Mouse (Mus musculus): Measurements from ENCODE around the gene Appbp2. TPM values are rescaled to one million over a fixed set of nuclear protein-coding genes. Genes with fewer than 3 reads are reported as not detected.
"Not testable (repeated sequence)": the region's sequence is repeated elsewhere in the genome, so short reads cannot be mapped to it uniquely, and the experiment has no call there.

The Appbp2 gene
- polyA plus RNA-seq, 1 experiment from 2014 or later: 44.9 TPM

DNA sequence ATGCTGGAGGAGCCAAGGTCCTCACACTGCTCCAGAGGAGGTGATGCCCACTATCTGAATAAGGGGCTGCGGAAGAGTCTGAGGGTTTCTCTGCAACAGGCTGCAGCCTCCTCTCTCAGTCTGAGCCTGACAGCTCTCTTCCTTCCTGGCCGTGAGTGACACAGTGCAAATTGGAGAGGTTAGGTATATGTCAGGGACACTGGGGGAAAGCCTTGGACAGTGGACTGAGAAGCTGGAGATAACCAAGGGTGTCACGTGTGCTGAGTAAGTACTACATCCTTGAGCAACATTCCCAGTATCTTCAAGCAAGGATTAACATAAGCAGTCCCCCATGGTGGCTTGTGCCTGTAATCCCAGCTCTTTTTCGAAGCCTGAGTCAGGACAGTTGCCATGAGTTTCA is 56.5 kb downstream of the Appbp2 start:
- Histone ChIP-seq H3K27me3 (replicated peaks) (no peaks in the 10 kb centered on the region), H3K4me3 (no peak overlapping the region), H3K36me3 (replicated peaks) (no peaks in the 10 kb centered on the region), H3K27ac (no peak overlapping the region), H3K4me1 (peaks cover 8% of the 10 kb centered on the region), H3K4me2 (no peak overlapping the region), H3K9me3 (no peaks in the 10 kb centered on the region), H3K9ac (no peak overlapping the region)
- 84% methylated on average over 4 of the region's 4 CpGs for WGBS
- no peak for ATAC-seq (replicated peaks)

DNA sequence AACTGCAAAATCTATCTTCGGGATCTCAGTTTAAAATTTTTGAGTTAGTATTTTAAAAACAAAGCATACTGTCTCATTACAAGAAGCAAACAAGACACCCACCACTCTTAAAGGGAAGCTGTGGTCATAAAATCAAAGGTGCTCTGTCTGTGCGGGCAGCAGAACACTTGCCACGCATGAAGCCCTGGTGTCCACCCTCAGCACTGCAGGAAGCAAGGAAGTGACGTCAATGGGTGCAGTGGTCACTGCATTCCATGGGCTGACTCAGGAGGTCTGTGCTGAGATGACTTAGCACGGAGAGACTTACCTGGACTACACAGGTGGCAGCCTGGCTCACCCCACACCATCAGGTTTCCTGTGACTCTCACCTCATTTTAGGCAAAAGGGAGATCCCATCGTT is 57.2 kb downstream of the Appbp2 start:
- H3K9me3 ChIP-seq: no peaks in the 10 kb centered on the region
- no peak overlapping the region for H3K4me2 ChIP-seq
- H3K27me3 ChIP-seq (replicated peaks): no peaks in the 10 kb centered on the region
- WGBS: 87% methylated on average over 6 of the region's 6 CpGs
- H3K4me1 ChIP-seq: peaks cover 5% of the 10 kb centered on the region
- no peak overlapping the region for H3K4me3 ChIP-seq
- H3K9ac ChIP-seq: no peak overlapping the region
- no peaks in the 10 kb centered on the region for H3K36me3 ChIP-seq (replicated peaks)
- no peak for ATAC-seq (replicated peaks)
- H3K27ac ChIP-seq: no peak overlapping the region

DNA sequence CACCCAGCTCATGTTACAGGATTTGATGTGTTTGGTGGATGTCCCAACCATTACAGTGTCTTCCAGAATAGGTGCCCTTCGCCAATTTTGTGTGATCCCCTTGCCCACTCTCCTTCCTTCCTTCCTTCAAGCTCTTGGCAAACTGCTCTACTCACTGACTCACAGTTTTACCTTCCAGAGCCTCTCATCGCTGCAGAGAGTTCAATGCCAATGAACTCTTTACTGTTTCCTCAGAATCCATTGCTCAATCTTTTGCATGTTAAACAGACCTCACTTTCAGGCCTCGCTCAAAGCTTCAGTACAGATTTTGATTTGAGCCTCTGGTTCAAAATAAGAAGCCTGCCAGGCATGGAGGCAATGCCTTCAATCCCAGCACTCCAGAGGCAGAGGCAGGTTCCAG is 59.0 kb downstream of the Appbp2 start:
- no peaks in the 10 kb centered on the region for H3K4me1 ChIP-seq
- H3K36me3 ChIP-seq (replicated peaks): no peaks in the 10 kb centered on the region
- 79% methylated on average over 3 of the region's 3 CpGs for WGBS
- H3K27ac ChIP-seq: no peak overlapping the region
- no peak for ATAC-seq (replicated peaks)
- no peak overlapping the region for H3K4me2 ChIP-seq
- no peaks in the 10 kb centered on the region for H3K27me3 ChIP-seq (replicated peaks)
- no peak overlapping the region for H3K4me3 ChIP-seq
- no peaks in the 10 kb centered on the region for H3K9me3 ChIP-seq
- no peak overlapping the region for H3K9ac ChIP-seq

DNA sequence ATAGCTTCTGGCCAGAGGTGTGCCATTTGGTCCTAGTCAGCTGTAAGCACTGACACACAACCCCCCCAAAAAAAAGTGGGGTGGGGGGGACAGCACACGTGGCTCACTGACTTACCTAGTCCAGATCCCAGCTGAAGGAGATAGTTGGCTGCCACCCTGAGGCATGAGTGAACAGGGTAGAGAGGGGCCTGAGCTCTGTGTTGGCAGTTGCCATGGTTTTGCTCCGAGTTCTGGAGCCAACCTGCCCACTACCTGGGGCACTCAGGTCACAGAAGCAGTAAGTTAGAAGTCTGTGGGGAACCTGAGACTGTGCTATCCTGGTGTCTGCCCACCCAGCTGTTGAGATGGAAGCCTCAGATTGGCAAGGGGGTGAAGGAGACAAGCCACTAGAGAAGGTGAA is 64.1 kb downstream of the Appbp2 start:
- Histone ChIP-seq H3K4me2 (no peak overlapping the region), H3K9ac (no peak overlapping the region), H3K27me3 (replicated peaks) (no peaks in the 10 kb centered on the region), H3K27ac (no peak overlapping the region), H3K9me3 (no peaks in the 10 kb centered on the region), H3K4me1 (peaks cover 9% of the 10 kb centered on the region), H3K36me3 (replicated peaks) (no peaks in the 10 kb centered on the region), H3K4me3 (no peak overlapping the region)
- ATAC-seq (replicated peaks): no peak
- WGBS: 45% methylated on average over 2 of the region's 2 CpGs

DNA sequence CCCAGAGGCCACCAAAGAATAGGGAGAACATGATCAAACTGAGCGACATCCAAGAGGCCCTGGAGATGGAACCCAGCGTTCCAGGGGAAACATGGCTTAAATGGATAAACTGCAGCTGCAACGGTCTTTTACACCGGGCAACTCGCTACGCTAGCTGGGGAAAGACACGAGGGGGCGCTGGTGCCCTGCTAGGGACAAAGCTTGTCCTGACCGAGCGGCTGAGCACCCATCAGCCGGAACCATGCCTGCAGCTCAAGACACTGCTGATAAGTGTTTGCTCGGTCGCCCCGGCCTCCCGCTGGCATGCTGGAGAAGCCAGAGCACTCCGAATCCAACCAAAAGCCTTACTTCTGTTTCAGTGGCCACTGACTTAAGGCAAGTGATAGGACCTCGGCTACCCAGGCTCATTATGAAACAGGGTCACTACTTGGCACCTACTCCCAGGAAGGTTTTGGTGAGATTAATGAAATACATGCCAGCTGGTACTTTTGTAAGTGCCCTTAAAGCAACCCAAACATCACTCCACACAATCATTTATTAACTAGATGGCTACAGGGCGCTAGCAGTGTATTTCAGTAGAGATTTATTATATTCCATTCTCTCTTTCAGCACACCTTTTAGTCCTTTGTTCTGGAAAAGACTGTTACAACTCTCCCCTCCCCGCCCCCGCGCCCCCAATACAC is 64.7 kb downstream of the Appbp2 start, which contains the start of gene 1700125H20Rik:
1700125H20Rik (plus strand) TSS at position 347 of the 683 bp plus-strand sequence.
- peak within 1 kb of the TSS; percentile 33 for H3K4me3 ChIP-seq
- WGBS: 12% methylated on average over 21 of the region's 21 CpGs

DNA sequence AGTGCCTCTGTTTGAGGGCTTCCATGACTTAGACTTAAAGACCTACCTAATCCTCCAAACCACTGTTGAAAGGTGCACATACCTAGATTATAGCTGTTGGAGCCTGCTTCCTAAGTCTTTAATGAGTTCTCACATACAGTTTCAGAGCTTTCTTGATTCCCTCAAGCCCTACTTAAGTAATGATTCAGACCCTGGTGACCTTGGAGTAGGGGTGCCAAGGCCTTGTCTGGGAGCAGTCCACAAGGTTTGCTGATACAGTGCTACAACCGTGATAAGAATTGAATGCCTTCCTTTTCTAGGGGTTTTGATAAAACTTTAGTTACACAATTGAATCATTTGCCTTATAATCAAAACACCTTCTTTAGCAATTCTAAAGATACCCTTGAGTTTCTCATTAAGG is 67.4 kb downstream of the Appbp2 start:
- ATAC-seq (replicated peaks): no peak
- H3K36me3 ChIP-seq (replicated peaks): no peaks in the 10 kb centered on the region
- 78% methylated on average over 1 of the region's 1 CpGs for WGBS

More for the DNA sequence above, 64.7 kb downstream of the Appbp2 start, which contains the start of gene 1700125H20Rik:
- Histone ChIP-seq H3K27ac (no peak within 1 kb of the TSS), H3K27me3 (replicated peaks) (no peaks in the 10 kb centered on the region), H3K4me2 (peak within 1 kb of the TSS; percentile 59), H3K9me3 (no peaks in the 10 kb centered on the region), H3K4me1 (peaks cover 9% of the 10 kb centered on the region), H3K9ac (peak within 1 kb of the TSS; percentile 24; the same call in 1 of the 2 replicates), H3K36me3 (replicated peaks) (no peaks in the 10 kb centered on the region)
- ATAC-seq (replicated peaks): peak; percentile 88

DNA sequence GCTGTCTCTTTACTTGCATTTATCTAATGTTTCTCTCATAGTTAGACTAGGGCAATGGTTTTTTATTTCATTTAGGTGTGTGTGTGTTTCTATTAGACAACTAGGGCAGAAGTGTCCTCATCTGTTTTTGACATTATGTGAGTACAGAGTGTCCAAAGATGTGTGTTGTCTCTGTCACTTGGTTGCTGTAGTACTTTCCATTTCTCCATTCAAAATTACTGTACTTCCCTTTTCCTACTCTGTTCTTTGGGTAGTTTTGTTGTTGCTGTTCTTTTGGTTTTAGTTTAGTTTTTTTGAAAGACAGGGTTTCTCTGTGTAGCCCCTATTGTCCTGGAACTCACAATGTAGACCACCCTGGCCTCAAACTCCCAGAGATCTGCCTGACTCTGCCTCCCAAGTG is 70.6 kb downstream of the Appbp2 start:
- no peak for ATAC-seq (replicated peaks)
- Histone ChIP-seq H3K4me1 (no peaks in the 10 kb centered on the region), H3K27me3 (replicated peaks) (no peaks in the 10 kb centered on the region), H3K4me3 (no peak overlapping the region), H3K36me3 (replicated peaks) (no peaks in the 10 kb centered on the region), H3K9me3 (no peaks in the 10 kb centered on the region), H3K9ac (no peak overlapping the region), H3K4me2 (no peak overlapping the region), H3K27ac (no peak overlapping the region)

More for the DNA sequence above, 67.4 kb downstream of the Appbp2 start:
- H3K4me3 ChIP-seq: no peak overlapping the region
- H3K9ac ChIP-seq: no peak overlapping the region
- no peak overlapping the region for H3K27ac ChIP-seq
- H3K27me3 ChIP-seq (replicated peaks): no peaks in the 10 kb centered on the region
- H3K4me2 ChIP-seq: no peak overlapping the region
- no peaks in the 10 kb centered on the region for H3K9me3 ChIP-seq
- peaks cover 9% of the 10 kb centered on the region for H3K4me1 ChIP-seq

DNA sequence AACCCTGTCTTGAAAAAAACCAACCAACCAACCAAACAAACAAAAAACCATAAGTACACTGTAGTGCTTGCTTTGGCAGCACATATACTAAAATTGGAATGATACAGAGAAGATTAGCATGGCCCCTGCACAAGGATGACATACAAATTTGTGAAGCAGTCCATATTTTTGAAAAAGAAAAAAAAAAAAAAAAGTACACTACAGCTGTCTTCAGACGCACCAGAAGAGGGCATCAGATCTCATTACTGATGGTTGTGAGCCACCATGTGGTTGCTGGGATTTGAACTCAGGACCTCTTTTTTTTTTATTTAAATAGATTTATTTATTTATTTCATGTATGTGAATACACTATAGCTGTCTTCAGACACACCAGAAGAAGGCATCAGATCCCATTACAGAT is 71.9 kb downstream of the Appbp2 start:
- not testable (repeated sequence) for H3K9me3 ChIP-seq; H3K36me3 ChIP-seq (replicated peaks); H3K4me3 ChIP-seq; H3K9ac ChIP-seq; H3K4me2 ChIP-seq; H3K27ac ChIP-seq; H3K4me1 ChIP-seq; ATAC-seq (replicated peaks); H3K27me3 ChIP-seq (replicated peaks)
- WGBS: 77% methylated on average over 1 of the region's 1 CpGs

DNA sequence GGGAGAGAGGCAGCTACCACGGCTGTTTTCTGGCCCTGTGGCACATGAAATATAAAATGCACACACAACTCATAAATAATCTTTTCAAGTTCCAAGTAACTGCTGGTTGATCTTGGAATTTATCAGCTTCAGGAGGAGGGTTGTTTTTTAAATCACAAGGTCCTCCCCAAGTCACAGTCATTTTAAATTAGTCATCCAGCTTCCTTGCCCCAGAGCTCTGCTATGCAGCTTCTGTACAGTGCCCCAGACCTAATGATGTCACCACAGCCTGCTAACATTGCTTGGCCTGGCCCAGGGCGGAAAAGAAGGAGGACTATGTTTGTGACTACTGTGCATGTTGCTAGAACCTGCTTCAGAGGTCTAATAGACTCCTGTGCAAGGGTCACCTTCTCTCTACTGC is 77.6 kb downstream of the Appbp2 start:
- Histone ChIP-seq H3K4me1 (no peaks in the 10 kb centered on the region), H3K9me3 (no peaks in the 10 kb centered on the region), H3K27me3 (replicated peaks) (no peaks in the 10 kb centered on the region), H3K27ac (no peak overlapping the region), H3K9ac (no peak overlapping the region), H3K4me3 (no peak overlapping the region), H3K4me2 (no peak overlapping the region), H3K36me3 (replicated peaks) (no peaks in the 10 kb centered on the region)
- WGBS: 74% methylated on average over 2 of the region's 2 CpGs
- no peak for ATAC-seq (replicated peaks)

DNA sequence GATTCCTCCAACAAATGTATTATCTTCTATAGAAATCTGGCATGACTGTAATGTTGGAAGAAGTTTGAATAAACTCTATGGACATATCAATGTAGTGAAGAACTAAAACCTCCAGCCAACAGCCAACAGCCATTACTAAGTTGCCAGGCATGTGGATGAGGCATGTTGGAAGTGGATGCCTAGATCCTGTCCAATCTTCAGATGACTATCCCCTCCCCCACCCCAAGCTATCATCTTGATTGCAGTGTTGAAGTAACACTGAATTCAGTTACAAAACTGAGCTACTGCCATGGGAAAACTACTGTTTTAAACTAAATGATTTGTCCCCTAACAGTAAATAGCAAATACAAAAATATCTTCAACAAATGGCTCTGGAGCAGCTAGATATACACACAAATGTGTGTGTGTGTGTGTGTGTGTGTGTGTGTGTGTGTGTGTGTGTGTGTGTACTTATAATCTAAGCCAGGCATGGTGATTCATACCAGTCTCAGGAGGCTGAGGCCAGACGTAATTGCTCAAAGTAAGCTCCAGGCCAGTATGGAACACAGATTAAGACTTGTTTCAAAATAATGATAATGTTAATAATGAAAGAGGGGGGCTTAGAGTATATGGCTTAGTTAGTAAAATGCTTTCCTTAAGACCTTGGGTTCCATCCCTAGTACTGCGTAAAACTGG is 82.5 kb downstream of the Appbp2 start:
- 80% methylated on average over 2 of the region's 2 CpGs for WGBS
- Histone ChIP-seq H3K4me1 (no peaks in the 10 kb centered on the region), H3K4me2 (no peak overlapping the region), H3K9ac (no peak overlapping the region), H3K9me3 (no peaks in the 10 kb centered on the region), H3K4me3 (no peak overlapping the region), H3K27ac (no peak overlapping the region), H3K27me3 (replicated peaks) (no peaks in the 10 kb centered on the region), H3K36me3 (replicated peaks) (no peaks in the 10 kb centered on the region)
- no peak for ATAC-seq (replicated peaks)

DNA sequence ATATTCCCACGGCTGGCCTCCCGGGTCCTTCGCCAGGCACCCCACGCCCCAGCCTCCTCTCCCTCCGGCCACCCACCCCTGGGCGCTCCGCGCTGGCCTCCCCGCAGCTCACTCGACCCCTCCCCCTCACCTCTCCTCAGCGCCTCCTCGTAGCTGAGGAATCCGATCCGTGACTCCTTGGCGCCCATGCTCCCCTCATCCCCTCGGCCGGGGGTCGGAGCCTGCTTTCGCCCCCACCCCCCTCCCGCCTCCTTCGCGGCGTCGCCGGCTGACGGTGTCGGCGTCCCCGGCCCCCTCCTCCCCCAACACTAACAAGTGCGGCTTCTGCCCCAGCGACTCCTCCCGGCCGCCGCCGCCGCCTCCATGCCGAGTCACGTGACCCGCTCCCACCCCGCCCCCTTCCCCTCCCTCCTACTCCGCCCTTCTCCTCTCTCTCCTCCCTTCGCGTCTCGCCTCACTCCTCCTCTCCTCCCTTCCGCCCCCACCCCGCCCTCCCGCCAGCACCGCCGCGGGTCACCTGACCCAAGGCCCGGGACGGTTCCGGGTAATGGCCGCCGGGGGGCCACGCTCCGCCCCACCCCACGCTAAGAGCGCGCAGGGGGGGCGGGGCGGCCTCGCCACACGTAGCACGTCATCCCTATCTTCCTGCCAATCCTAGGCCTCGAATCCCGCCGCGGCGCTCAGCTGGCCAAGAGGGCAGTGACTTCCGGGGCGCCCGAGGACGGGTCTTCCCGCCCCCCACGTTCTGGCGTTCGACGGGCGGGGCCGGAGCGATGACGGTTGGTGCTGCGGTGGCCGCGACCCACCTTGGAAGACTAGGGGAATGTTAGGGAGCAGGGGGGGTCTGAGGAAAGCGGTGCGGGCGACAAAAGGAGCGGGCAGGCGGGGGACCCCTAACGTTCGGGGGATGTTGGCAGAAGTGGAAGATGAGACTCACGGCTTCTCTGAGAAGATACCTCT is 95.1 kb downstream of the Appbp2 start, which contains the start of gene Usp32:
Usp32 (minus strand) TSS at position 581 of the 960 bp plus-strand sequence.
- Histone ChIP-seq H3K4me2 (peak within 1 kb of the TSS; percentile 63), H3K4me1 (peaks cover 24% of the 10 kb centered on the region), H3K27ac (peak within 1 kb of the TSS; percentile 92), H3K9me3 (no peaks in the 10 kb centered on the region), H3K27me3 (replicated peaks) (no peaks in the 10 kb centered on the region), H3K36me3 (replicated peaks) (no peaks in the 10 kb centered on the region), H3K9ac (peak within 1 kb of the TSS; percentile 93), H3K4me3 (peak within 1 kb of the TSS; percentile 92)
- under 1% methylated on average over 90 of the region's 94 CpGs for WGBS
- peak; percentile 97 for ATAC-seq (replicated peaks)
